Mouse (Mus musculus): Measurements from ENCODE around the gene Fpr-rs7. TPM values are rescaled to one million over a fixed set of nuclear protein-coding genes. Genes with fewer than 3 reads are reported as not detected.

The Fpr-rs7 gene
- not detected for polyA plus RNA-seq (2014; fragmentation: Illumina TruSeq; extraction: RNeasy Lipid Tissue Mini Kit (QIAGEN cat#74804); ENCODE audit: low read depth, low replicate concordance)

DNA sequence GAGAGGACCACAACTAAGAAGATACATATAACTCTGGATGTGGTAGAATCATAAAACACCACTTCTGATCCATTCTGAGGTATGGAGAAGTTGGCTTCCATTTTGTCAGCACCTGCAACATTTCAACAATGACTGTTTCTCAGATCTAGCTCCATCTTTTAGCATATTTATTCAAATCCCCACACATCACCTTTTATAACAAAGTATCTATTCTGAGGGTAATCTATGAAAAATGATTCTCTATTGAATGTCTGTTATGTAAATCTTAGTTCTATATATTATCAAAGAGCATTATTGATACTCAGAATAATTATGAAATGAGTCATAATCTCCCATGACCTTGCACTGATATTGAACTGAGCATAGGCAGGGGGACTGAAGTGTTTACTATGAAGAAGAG is at the start of gene Fpr-rs7:
Gene Fpr-rs7 (minus strand): TSS at position 101 of the 400 bp plus-strand sequence.

Other genes starting within 250 kb of the Fpr-rs7 start
- gene Vmn2r104, start 65.9 kb downstream of the Fpr-rs7 start, polyA plus RNA-seq (2014; fragmentation: Illumina TruSeq; extraction: RNeasy Lipid Tissue Mini Kit (QIAGEN cat#74804); ENCODE audit: low read depth, low replicate concordance): not detected
- not detected for gene Fpr-rs6, start 68.9 kb upstream of the Fpr-rs7 start, polyA plus RNA-seq (2014; fragmentation: Illumina TruSeq; extraction: RNeasy Lipid Tissue Mini Kit (QIAGEN cat#74804); ENCODE audit: low read depth, low replicate concordance)
- gene Vmn2r105, start 120.8 kb upstream of the Fpr-rs7 start, polyA plus RNA-seq (2014; fragmentation: Illumina TruSeq; extraction: RNeasy Lipid Tissue Mini Kit (QIAGEN cat#74804); ENCODE audit: low read depth, low replicate concordance): not detected
- gene Vmn2r106, start 171.3 kb upstream of the Fpr-rs7 start, polyA plus RNA-seq (2014; fragmentation: Illumina TruSeq; extraction: RNeasy Lipid Tissue Mini Kit (QIAGEN cat#74804); ENCODE audit: low read depth, low replicate concordance): not detected
- gene Vmn2r107, start 231.0 kb upstream of the Fpr-rs7 start, polyA plus RNA-seq (2014; fragmentation: Illumina TruSeq; extraction: RNeasy Lipid Tissue Mini Kit (QIAGEN cat#74804); ENCODE audit: low read depth, low replicate concordance): not detected